Mouse (Mus musculus): ENCODE results near the gene Fggy. TPM values are rescaled to one million over a fixed set of nuclear protein-coding genes. Genes with fewer than 3 reads are reported as not detected.

The Fggy gene
- polyA plus RNA-seq, 1 experiment = 11.4 TPM

GRCm38 (mm10) chr4:95845981-95846617 lies 288.8 kb downstream of the Fggy start:
- no peak for DNase-seq
- H3K27ac ChIP-seq (ENCODE audit: insufficient read depth, low read length) = no peak overlapping the region
- 68% methylated on average over 6 of the region's 6 CpGs for WGBS

GRCm38 (mm10) chr4:95847219-95847618 lies 289.9 kb downstream of the Fggy start:
- DNase-seq = no peak
- Histone ChIP-seq H3K4me1 (ENCODE audit: control insufficient read depth, insufficient read depth, low read length) (no peaks in the 10 kb centered on the region), H3K4me3 (replicated peaks; ENCODE audit: insufficient read depth, low read depth, low read length) (no peak overlapping the region), H3K27me3 (ENCODE audit: control insufficient read depth, insufficient read depth, low read length) (no peaks in the 10 kb centered on the region), H3K27ac (ENCODE audit: insufficient read depth, low read length) (no peak overlapping the region)
- TF ChIP-seq POLR2A (IDR thresholded peaks at IDR 0.05; ENCODE audit: borderline replicate concordance, insufficient read depth, low read length) = no peak
- no peak for TF ChIP-seq CTCF (IDR thresholded peaks at IDR 0.05; ENCODE audit: borderline replicate concordance, insufficient read depth, low read depth, low read length)

More at GRCm38 (mm10) chr4:95845981-95846617, 288.8 kb downstream of the Fggy start:
- Histone ChIP-seq H3K4me1 (ENCODE audit: control insufficient read depth, insufficient read depth, low read length) (no peaks in the 10 kb centered on the region), H3K4me3 (replicated peaks; ENCODE audit: insufficient read depth, low read depth, low read length) (no peak overlapping the region), H3K27me3 (ENCODE audit: control insufficient read depth, insufficient read depth, low read length) (no peaks in the 10 kb centered on the region)
- TF ChIP-seq CTCF (IDR thresholded peaks at IDR 0.05; ENCODE audit: borderline replicate concordance, insufficient read depth, low read depth, low read length) (no peak), POLR2A (IDR thresholded peaks at IDR 0.05; ENCODE audit: borderline replicate concordance, insufficient read depth, low read length) (no peak)

- Histone ChIP-seq H3K4me3 (replicated peaks; ENCODE audit: insufficient read depth, low read depth, low read length) (no peak overlapping the region), H3K27ac (ENCODE audit: insufficient read depth, low read length) (no peak overlapping the region), H3K4me1 (ENCODE audit: control insufficient read depth, insufficient read depth, low read length) (no peaks in the 10 kb centered on the region), H3K27me3 (ENCODE audit: control insufficient read depth, insufficient read depth, low read length) (no peaks in the 10 kb centered on the region)
- WGBS = 82% methylated on average over 3 of the region's 3 CpGs
- DNase-seq = no peak
- TF ChIP-seq POLR2A (IDR thresholded peaks at IDR 0.05; ENCODE audit: borderline replicate concordance, insufficient read depth, low read length) = no peak
- TF ChIP-seq CTCF (IDR thresholded peaks at IDR 0.05; ENCODE audit: borderline replicate concordance, insufficient read depth, low read depth, low read length) = no peak
Observed at GRCm38 (mm10) chr4:95847664-95848063, 290.4 kb downstream of the Fggy start.

GRCm38 (mm10) chr4:95849497-95849896 lies 292.2 kb downstream of the Fggy start:
- DNase-seq = no peak
- Histone ChIP-seq H3K27me3 (ENCODE audit: control insufficient read depth, insufficient read depth, low read length) (no peaks in the 10 kb centered on the region), H3K27ac (ENCODE audit: insufficient read depth, low read length) (no peak overlapping the region), H3K4me3 (replicated peaks; ENCODE audit: insufficient read depth, low read depth, low read length) (no peak overlapping the region), H3K4me1 (ENCODE audit: control insufficient read depth, insufficient read depth, low read length) (no peaks in the 10 kb centered on the region)
- no peak for TF ChIP-seq CTCF (IDR thresholded peaks at IDR 0.05; ENCODE audit: borderline replicate concordance, insufficient read depth, low read depth, low read length)
- TF ChIP-seq POLR2A (IDR thresholded peaks at IDR 0.05; ENCODE audit: borderline replicate concordance, insufficient read depth, low read length) = no peak
- WGBS = 88% methylated on average over 5 of the region's 5 CpGs

- Histone ChIP-seq H3K4me3 (replicated peaks; ENCODE audit: insufficient read depth, low read depth, low read length) (no peak overlapping the region), H3K27ac (ENCODE audit: insufficient read depth, low read length) (no peak overlapping the region), H3K4me1 (ENCODE audit: control insufficient read depth, insufficient read depth, low read length) (no peaks in the 10 kb centered on the region), H3K27me3 (ENCODE audit: control insufficient read depth, insufficient read depth, low read length) (no peaks in the 10 kb centered on the region)
- WGBS = 88% methylated on average over 6 of the region's 6 CpGs
- TF ChIP-seq POLR2A (IDR thresholded peaks at IDR 0.05; ENCODE audit: borderline replicate concordance, insufficient read depth, low read length) (no peak), CTCF (IDR thresholded peaks at IDR 0.05; ENCODE audit: borderline replicate concordance, insufficient read depth, low read depth, low read length) (no peak)
- DNase-seq = no peak
Observed at GRCm38 (mm10) chr4:95850044-95850739, 292.9 kb downstream of the Fggy start.

GRCm38 (mm10) chr4:95852257-95852656 lies 294.9 kb downstream of the Fggy start:
- no peak overlapping the region for H3K4me3 ChIP-seq (replicated peaks; ENCODE audit: insufficient read depth, low read depth, low read length)
- H3K27me3 ChIP-seq (ENCODE audit: control insufficient read depth, insufficient read depth, low read length) = no peaks in the 10 kb centered on the region
- DNase-seq = no peak
- WGBS = 91% methylated on average over 2 of the region's 2 CpGs
- TF ChIP-seq POLR2A (IDR thresholded peaks at IDR 0.05; ENCODE audit: borderline replicate concordance, insufficient read depth, low read length) = no peak
- no peak for TF ChIP-seq CTCF (IDR thresholded peaks at IDR 0.05; ENCODE audit: borderline replicate concordance, insufficient read depth, low read depth, low read length)
- no peak overlapping the region for H3K27ac ChIP-seq (ENCODE audit: insufficient read depth, low read length)
- H3K4me1 ChIP-seq (ENCODE audit: control insufficient read depth, insufficient read depth, low read length) = no peaks in the 10 kb centered on the region

GRCm38 (mm10) chr4:95856008-95856407 lies 298.7 kb downstream of the Fggy start:
- no peaks in the 10 kb centered on the region for H3K4me1 ChIP-seq (ENCODE audit: control insufficient read depth, insufficient read depth, low read length)
- no peak for TF ChIP-seq CTCF (IDR thresholded peaks at IDR 0.05; ENCODE audit: borderline replicate concordance, insufficient read depth, low read depth, low read length)
- no peak for TF ChIP-seq POLR2A (IDR thresholded peaks at IDR 0.05; ENCODE audit: borderline replicate concordance, insufficient read depth, low read length)
- H3K27me3 ChIP-seq (ENCODE audit: control insufficient read depth, insufficient read depth, low read length) = no peaks in the 10 kb centered on the region
- WGBS = 55% methylated on average over 2 of the region's 2 CpGs
- H3K27ac ChIP-seq (ENCODE audit: insufficient read depth, low read length) = no peak overlapping the region
- H3K4me3 ChIP-seq (replicated peaks; ENCODE audit: insufficient read depth, low read depth, low read length) = no peak overlapping the region
- no peak for DNase-seq

GRCm38 (mm10) chr4:95860601-95861000 lies 303.3 kb downstream of the Fggy start:
- H3K27me3 ChIP-seq (ENCODE audit: control insufficient read depth, insufficient read depth, low read length) = no peaks in the 10 kb centered on the region; the same call in 1 of the 2 replicates
- H3K4me3 ChIP-seq (replicated peaks; ENCODE audit: insufficient read depth, low read depth, low read length) = no peak overlapping the region
- DNase-seq = no peak
- TF ChIP-seq CTCF (IDR thresholded peaks at IDR 0.05; ENCODE audit: borderline replicate concordance, insufficient read depth, low read depth, low read length) (no peak), POLR2A (IDR thresholded peaks at IDR 0.05; ENCODE audit: borderline replicate concordance, insufficient read depth, low read length) (no peak)
- no peak overlapping the region for H3K27ac ChIP-seq (ENCODE audit: insufficient read depth, low read length)
- H3K4me1 ChIP-seq (ENCODE audit: control insufficient read depth, insufficient read depth, low read length) = peaks cover 3% of the 10 kb centered on the region; the same call in 1 of the 2 replicates
- WGBS = 38% methylated on average over 3 of the region's 3 CpGs
